Mouse (Mus musculus) brain, embryonic 14.5 days (tissue): ENCODE data around the gene Itga1.

Source experiments
- CTCF ChIP-seq: fragments of 200-500 bp; IDR thresholded peaks from 2 replicates; pipeline ENCODE4 v1.5.1; 2012; ENCODE audit warnings: inconsistent platforms, mild to moderate bottlenecking, moderate library complexity, borderline replicate concordance; ENCODE audit not compliant: insufficient read depth, insufficient read length; ENCODE audit errors: extremely low read depth
- POLR2A ChIP-seq: fragments of 200-500 bp; IDR thresholded peaks from 2 replicates; pipeline ENCODE4 v1.6.1; 2012; ENCODE audit warnings: mild to moderate bottlenecking, inconsistent platforms, borderline replicate concordance; ENCODE audit not compliant: poor library complexity, insufficient read depth, insufficient read length, severe bottlenecking; ENCODE audit errors: extremely low read depth

- TF ChIP-seq CTCF (no peak), POLR2A (no peak)
Observed at GRCm38 (mm10) chr13:114914963-114915362, 186.8 kb downstream of the Itga1 start.
